Mouse (Mus musculus) brain, embryonic 14.5 days (tissue): ENCODE measurements around the gene Ubl7. TPM values are rescaled to one million over a fixed set of nuclear protein-coding genes. Genes with fewer than 3 reads are reported as not detected.
"Not testable (repeated sequence)": the region's sequence is repeated elsewhere in the genome, so short reads cannot be mapped to it uniquely, and the experiment has no call there.

Experiments
- DNase-seq: peaks from one replicate; pipeline ENCODE4 v3.0.0-alpha.2; 2011; ENCODE audit warnings: low read depth
- CTCF ChIP-seq: fragments of 200-500 bp; IDR thresholded peaks from 2 replicates; pipeline ENCODE4 v1.5.1; 2012; ENCODE audit warnings: inconsistent platforms, mild to moderate bottlenecking, moderate library complexity, borderline replicate concordance; ENCODE audit not compliant: insufficient read depth, insufficient read length; ENCODE audit errors: extremely low read depth
- POLR2A ChIP-seq: fragments of 200-500 bp; IDR thresholded peaks from 2 replicates; pipeline ENCODE4 v1.6.1; 2012; ENCODE audit warnings: mild to moderate bottlenecking, inconsistent platforms, borderline replicate concordance; ENCODE audit not compliant: poor library complexity, insufficient read depth, insufficient read length, severe bottlenecking; ENCODE audit errors: extremely low read depth
- polyA plus RNA-seq: library from polyadenylated mRNA; depleted of rRNA; stranded (reverse); fragments of >200 nt; gene quantifications from 2 replicates; pipeline ENCODE4 v1.2.3, GENCODE M21; 2012

Ubl7 gene
- polyA plus RNA-seq, 1 experiment = 125 TPM

- DNase-seq = peak; percentile 22
- TF ChIP-seq POLR2A (no peak), CTCF (no peak)
Measured at GRCm38 (mm10) chr9:57880278-57880677, 30.5 kb upstream of the Ubl7 start.

- not testable (repeated sequence) for DNase-seq
Measured at GRCm38 (mm10) chr9:57881781-57882180, 29.0 kb upstream of the Ubl7 start.

GRCm38 (mm10) chr9:57883413-57883812 is 27.4 kb upstream of the Ubl7 start:
- TF ChIP-seq CTCF (no peak), POLR2A (no peak)
- DNase-seq = peak; percentile 24

GRCm38 (mm10) chr9:57888119-57888518 is 22.7 kb upstream of the Ubl7 start:
- DNase-seq = no peak
- TF ChIP-seq POLR2A (no peak), CTCF (no peak)

- TF ChIP-seq POLR2A (no peak), CTCF (no peak)
- no peak for DNase-seq
Measured at GRCm38 (mm10) chr9:57900478-57900877, 10.3 kb upstream of the Ubl7 start.

GRCm38 (mm10) chr9:57901197-57901596 is 9.6 kb upstream of the Ubl7 start:
- no peak for TF ChIP-seq CTCF
- no peak for TF ChIP-seq POLR2A
- peak; percentile 80 for DNase-seq

GRCm38 (mm10) chr9:57901601-57902000 is 9.2 kb upstream of the Ubl7 start:
- DNase-seq = peak; percentile 89
- TF ChIP-seq CTCF (no peak), POLR2A (no peak)

- no peak for TF ChIP-seq CTCF
- TF ChIP-seq POLR2A = no peak
- DNase-seq = no peak
Measured at GRCm38 (mm10) chr9:57902132-57902531, 8.6 kb upstream of the Ubl7 start.

- no peak for DNase-seq
- TF ChIP-seq CTCF = no peak
- TF ChIP-seq POLR2A = no peak
Measured at GRCm38 (mm10) chr9:57903589-57904249, 7.1 kb upstream of the Ubl7 start.

- DNase-seq = no peak
- TF ChIP-seq POLR2A (no peak), CTCF (no peak)
Measured at GRCm38 (mm10) chr9:57904250-57904644, 6.5 kb upstream of the Ubl7 start.

GRCm38 (mm10) chr9:57907206-57907605 is 3.6 kb upstream of the Ubl7 start:
- DNase-seq = no peak
- TF ChIP-seq POLR2A = no peak
- no peak for TF ChIP-seq CTCF

GRCm38 (mm10) chr9:57912571-57912970 is 1.8 kb downstream of the Ubl7 start:
- TF ChIP-seq CTCF (no peak), POLR2A (no peak)
- no peak for DNase-seq
